Mouse (Mus musculus) embryonic fibroblast, embryonic 13.5 days (primary cell): ENCODE measurements at regions not wholly inside any gene's neighbourhood (a gene's known extent, or its start where the extent isn't known, plus 50 kb on each side); places are given as distances from the start of the nearest gene placed in this dataset.

Experiments used
- CTCF ChIP-seq: IDR thresholded peaks from 2 replicates; pipeline ENCODE4 v1.5.1; 2011; ENCODE audit warnings: mild to moderate bottlenecking, control low read depth, low read length, moderate library complexity, borderline replicate concordance; ENCODE audit not compliant: insufficient read depth
- POLR2A ChIP-seq: IDR thresholded peaks from 2 replicates; pipeline ENCODE4 v1.6.1; 2011; ENCODE audit warnings: low read depth, mild to moderate bottlenecking, control low read depth, low read length, moderate library complexity

DNA sequence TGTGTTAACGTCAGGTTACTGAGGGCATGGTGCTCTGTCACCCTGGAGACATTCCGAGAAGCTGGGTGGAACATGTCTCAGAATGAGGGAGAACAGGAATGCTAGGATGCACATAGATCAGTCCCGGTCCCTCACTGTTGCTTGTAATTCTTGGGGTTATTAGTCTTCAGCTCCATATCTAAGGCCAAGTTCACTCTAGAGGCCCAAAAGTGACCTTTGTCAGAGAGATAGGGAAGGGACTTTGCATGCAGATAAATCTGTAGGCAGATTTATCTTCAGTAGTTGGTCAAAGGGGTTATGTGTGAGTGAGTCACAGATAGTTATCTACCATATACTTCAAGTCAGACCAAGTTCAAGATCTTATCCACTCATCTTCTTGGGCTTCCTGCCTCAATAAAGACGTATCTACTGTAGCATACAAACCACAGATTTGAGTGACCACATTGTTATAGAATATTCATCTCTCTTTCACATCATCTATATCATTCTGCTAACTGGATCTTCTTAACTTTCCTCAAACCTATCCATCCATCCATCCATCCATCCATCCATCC lies 58.4 kb upstream of the Slc35f5 start:
- no peak for TF ChIP-seq POLR2A
- TF ChIP-seq CTCF = no peak
